Mouse (Mus musculus) neutrophil, adult 5-6 weeks (primary cell): Measurements from ENCODE around the gene 4930562C15Rik. TPM values are rescaled to one million over a fixed set of nuclear protein-coding genes. Genes with fewer than 3 reads are reported as not detected.

Experiments
- ATAC-seq: fragments of 151-379, 151-347 bp; 2 replicates; pipeline ENCODE4 v1.8.0; 2017; ENCODE audit warnings: mild to moderate bottlenecking, moderate TSS enrichment; ENCODE audit not compliant: insufficient number of reproducible peaks, poor library complexity, low FRiP score, severe bottlenecking; ENCODE audit errors: extremely low read depth
- total RNA-seq: library from RNA; stranded (forward); fragments of 200-1000 nt; gene quantifications from 2 replicates; pipeline ENCODE4 v1.2.3, GENCODE M21; 2017

Gene 4930562C15Rik
- total RNA-seq, 1 experiment from 2014 or later = 0.58 TPM

DNA sequence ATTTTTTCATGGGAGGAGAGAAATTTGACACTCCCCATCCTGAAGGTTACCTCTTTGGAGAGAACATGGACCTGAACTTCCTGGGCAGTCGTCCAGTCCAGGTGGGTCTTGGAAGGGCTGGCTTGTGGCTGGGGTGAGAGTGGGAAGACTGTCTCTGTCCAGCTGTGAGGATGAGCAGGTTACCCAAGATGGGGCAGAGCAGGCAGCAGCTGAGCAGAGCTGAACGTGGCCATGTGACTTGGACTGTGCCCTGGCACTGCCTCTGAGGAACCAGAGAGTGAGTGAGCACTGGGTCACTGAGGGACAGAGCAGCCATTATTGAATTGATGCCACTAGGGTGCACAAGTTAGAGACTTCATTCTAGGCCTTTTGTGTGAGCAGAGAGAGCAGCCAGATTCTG lies 72.2 kb downstream of the 4930562C15Rik start:
- ATAC-seq = no peak

DNA sequence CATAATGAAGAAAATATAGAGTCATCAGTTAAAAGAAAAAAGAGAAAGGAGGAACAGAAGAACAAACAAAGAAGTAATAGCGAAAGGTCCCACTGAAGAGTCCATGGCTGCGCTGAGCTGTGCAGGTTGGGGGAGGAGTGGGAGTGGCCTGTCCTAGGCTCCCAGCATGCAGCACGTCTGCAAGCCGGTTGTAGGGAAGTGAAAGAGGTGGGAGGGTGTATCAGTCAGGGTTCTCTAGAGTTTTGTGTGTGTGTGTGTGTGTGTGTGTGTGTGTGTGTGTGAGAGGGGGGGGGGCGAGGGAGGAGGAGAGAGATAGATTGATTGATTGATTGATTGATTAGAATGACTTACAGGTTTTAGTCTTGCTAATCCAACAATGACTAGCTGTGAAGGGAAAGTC lies 72.8 kb downstream of the 4930562C15Rik start:
- ATAC-seq = peak; percentile 89

DNA sequence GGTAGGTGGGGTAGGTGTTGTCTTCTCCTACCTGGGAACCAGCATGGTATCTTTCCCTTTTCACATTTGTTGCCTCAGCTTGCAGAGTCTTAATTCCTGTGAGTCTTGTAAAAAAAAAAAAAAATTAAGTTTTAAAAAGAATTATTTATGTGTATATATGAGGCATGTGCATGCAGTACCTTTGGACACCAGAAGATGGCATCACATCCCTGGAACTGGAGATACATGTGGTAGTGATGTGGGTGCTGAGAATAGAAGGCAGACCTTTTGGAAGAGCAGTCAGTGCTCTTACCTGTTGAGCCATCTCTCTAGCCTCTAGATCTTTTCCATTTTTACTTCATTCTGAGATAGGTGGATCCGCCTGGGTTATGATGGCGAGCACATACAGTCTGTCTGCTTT lies 74.5 kb downstream of the 4930562C15Rik start:
- no peak for ATAC-seq

DNA sequence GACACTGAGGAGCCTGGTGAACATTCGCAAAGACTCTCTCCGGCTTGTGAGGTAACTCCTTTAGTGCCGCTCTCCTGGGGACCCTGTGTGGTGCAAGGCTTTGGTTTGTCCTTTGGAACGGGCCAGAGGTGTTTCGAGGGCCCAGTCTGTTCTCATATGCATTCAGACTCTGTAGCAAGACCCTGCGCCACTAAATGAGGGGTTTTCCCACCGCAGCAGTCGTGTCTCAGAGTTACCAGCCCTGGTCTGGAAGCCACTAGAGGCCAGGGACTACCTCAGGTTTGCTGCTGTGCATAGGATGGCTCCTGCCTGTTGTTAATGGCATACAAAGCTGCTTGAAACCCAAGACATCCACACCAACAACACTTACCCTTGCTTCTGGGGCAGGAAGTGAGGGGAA lies 75.5 kb downstream of the 4930562C15Rik start:
- no peak for ATAC-seq

GRCm38 (mm10) chr16:4912074-4912648 lies 76.9 kb downstream of the 4930562C15Rik start:
- ATAC-seq = no peak

DNA sequence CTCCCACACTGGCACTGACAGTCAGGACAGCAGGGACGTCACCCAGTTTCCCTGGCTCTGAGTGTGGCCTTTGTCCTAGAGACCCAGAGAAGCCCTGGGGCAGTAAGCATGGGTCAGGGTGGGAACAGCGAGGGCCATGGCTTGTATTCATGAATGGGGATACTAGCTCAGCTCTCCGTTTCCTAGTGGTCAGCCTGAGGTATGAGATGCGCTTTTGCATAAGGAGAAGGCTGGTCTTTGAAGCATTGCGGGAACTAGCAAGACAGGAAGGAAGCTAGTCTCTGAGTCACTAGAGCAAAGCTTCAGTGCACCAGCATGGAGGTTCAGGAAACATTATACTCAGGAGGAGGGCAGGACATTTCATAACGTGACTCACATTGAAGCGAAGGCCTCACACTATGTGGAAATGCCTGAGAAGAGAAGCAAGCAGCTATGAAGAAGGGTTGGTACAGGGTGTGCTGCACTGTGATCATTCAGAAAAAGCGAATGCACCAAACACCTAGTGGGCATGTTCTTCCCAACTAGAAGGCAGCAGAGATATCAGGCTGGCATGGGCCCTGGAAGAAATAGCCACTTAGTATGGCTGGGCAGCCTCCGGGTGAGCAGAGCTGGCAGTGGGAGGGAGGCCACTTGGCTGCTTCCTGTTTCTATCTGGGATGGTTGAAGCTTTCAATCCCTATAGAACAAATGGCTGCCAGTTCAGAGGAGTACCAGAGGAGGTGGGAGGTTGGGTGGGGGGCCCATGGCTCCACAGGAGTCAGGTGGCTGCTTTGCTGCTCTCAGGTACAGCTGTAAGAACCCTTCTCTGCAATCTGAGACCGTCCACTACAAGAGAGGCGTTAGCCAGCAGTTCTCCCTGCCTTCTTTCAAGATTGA lies 77.9 kb downstream of the 4930562C15Rik start:
- peak; percentile 81 for ATAC-seq

DNA sequence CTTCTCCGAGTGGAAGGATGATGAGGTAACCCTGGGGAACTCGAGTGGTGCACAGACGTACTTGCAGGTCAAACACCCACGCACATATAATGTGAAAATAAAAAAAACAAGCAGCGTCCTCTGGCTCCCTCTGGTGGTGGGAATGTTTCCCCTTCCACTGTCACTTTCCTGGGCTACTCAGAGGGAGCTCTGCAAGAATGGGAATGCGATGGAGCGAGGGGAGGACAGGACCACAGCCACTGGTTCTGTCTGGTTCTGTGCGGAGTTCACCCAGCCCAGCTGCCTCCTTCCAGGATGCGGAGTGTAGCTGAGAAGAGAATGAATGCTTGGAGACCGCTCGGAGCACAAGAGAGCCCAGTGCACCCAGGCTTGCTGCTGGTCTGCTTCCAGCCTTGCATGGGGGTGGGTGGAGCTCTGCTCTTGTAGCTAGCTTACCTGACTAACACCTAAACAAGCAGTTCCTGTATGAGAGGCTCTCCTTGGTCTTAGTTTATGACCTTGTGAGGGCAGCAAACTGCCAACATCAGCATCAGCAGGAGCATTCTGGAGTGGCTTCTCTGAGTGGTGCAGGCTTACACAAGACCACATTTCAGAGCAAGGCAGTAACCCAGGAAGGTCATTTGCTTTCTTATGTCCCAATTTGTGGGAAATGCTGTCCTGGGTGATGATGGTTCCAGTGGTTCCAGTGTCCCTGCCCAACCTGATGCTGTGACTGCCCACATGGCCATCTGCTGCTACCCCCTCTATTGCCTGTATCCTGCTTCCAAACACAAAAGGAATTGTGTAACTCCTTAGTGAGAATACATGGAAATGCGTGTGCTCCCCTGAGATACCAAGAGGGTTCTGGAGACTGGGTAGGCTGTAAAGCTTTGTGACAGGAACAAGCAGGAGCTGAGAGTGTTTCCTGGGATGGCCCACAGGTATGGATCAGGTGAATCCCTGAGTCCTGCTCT lies 78.8 kb downstream of the 4930562C15Rik start:
- ATAC-seq = peak; percentile 62

GRCm38 (mm10) chr16:4915931-4916330 lies 80.7 kb downstream of the 4930562C15Rik start:
- ATAC-seq = no peak

- ATAC-seq = no peak
Observed at GRCm38 (mm10) chr16:4916608-4917007, 81.4 kb downstream of the 4930562C15Rik start.

Other genes starting within 250 kb of the 4930562C15Rik start
- gene Glis2, start 240.7 kb upstream of the 4930562C15Rik start, total RNA-seq = not detected in 2 replicates
- 14.2 and 15.4 TPM in 2 replicates for gene Pam16, start 210.4 kb upstream of the 4930562C15Rik start, total RNA-seq
- gene Vasn, start 195.5 kb upstream of the 4930562C15Rik start, total RNA-seq = 0.12 and 1.4 TPM in 2 replicates
- gene Dnaja3, start 195.4 kb upstream of the 4930562C15Rik start, total RNA-seq = 24.2 and 33.9 TPM in 2 replicates
- 59.7 and 65.6 TPM in 2 replicates for gene Coro7, start 155.6 kb upstream of the 4930562C15Rik start, total RNA-seq
- 12.0 and 12.3 TPM in 2 replicates for gene Nmral1, start 116.1 kb upstream of the 4930562C15Rik start, total RNA-seq
- gene Hmox2, start 109.1 kb upstream of the 4930562C15Rik start, total RNA-seq = 70.6 and 97.2 TPM in 2 replicates
- gene Cdip1, start 45.1 kb upstream of the 4930562C15Rik start, total RNA-seq = 22.6 and 23.4 TPM in 2 replicates
- 33.1 and 36.3 TPM in 2 replicates for gene Ubald1, start 44.9 kb downstream of the 4930562C15Rik start, total RNA-seq
- 78.8 and 85.0 TPM in 2 replicates for gene Mgrn1, start 50.8 kb downstream of the 4930562C15Rik start, total RNA-seq
- gene Nudt16l1, start 103.3 kb downstream of the 4930562C15Rik start, total RNA-seq = 9.9 and 17.4 TPM in 2 replicates
- gene Anks3, start 128.8 kb downstream of the 4930562C15Rik start, total RNA-seq = 81.5 and 84.8 TPM in 2 replicates
- gene Sept12, start 162.4 kb downstream of the 4930562C15Rik start, total RNA-seq = not detected in 2 replicates
- gene Smim22, start 171.9 kb downstream of the 4930562C15Rik start, total RNA-seq = not detected in 2 replicates
- gene Rogdi, start 178.1 kb downstream of the 4930562C15Rik start, total RNA-seq = 50.2 and 55.1 TPM in 2 replicates
- 154 and 165 TPM in 2 replicates for gene Glyr1, start 214.4 kb downstream of the 4930562C15Rik start, total RNA-seq
- gene Ubn1, start 214.6 kb downstream of the 4930562C15Rik start, total RNA-seq = 60.3 and 61.9 TPM in 2 replicates